Mouse (Mus musculus): ENCODE data around the gene Sox12.

Sox12 gene

GRCm38 (mm10) chr2:152409781-152410180, 11.9 kb upstream of the Sox12 start:
- DNase-seq (ENCODE audit: extremely low read depth, insufficient read length, low spot score) = no peak

GRCm38 (mm10) chr2:152406126-152406525, 8.3 kb upstream of the Sox12 start:
- DNase-seq (ENCODE audit: extremely low read depth, insufficient read length, low spot score) = peak; percentile 91

- DNase-seq (ENCODE audit: extremely low read depth, insufficient read length, low spot score) = no peak
Measured at GRCm38 (mm10) chr2:152399122-152399542, 1.3 kb upstream of the Sox12 start.

GRCm38 (mm10) chr2:152398691-152399090, 828 bp upstream of the Sox12 start:
- DNase-seq (ENCODE audit: extremely low read depth, insufficient read length, low spot score) = peak; percentile 95

GRCm38 (mm10) chr2:152397004-152397589, 766 bp downstream of the Sox12 start:
- DNase-seq (ENCODE audit: extremely low read depth, insufficient read length, low spot score) = peak; percentile 91

GRCm38 (mm10) chr2:152396110-152397003, 1.5 kb downstream of the Sox12 start:
- DNase-seq (ENCODE audit: extremely low read depth, insufficient read length, low spot score) = peak; percentile 90

- no peak for DNase-seq (ENCODE audit: extremely low read depth, insufficient read length, low spot score)
Measured at GRCm38 (mm10) chr2:152395271-152395920, 2.5 kb downstream of the Sox12 start.

- no peak for DNase-seq (ENCODE audit: extremely low read depth, insufficient read length, low spot score)
Measured at GRCm38 (mm10) chr2:152393225-152394017, 4.4 kb downstream of the Sox12 start.

GRCm38 (mm10) chr2:152392786-152393185, 5.1 kb downstream of the Sox12 start:
- no peak for DNase-seq (ENCODE audit: extremely low read depth, insufficient read length, low spot score)

GRCm38 (mm10) chr2:152384191-152384590, 13.7 kb downstream of the Sox12 start:
- no peak for DNase-seq (ENCODE audit: extremely low read depth, insufficient read length, low spot score)

GRCm38 (mm10) chr2:152376345-152376741, 21.5 kb downstream of the Sox12 start, which contains the start of gene Nrsn2:
TSS of gene Nrsn2 (minus strand) at chr2:152376638.
- no peak for DNase-seq (ENCODE audit: extremely low read depth, insufficient read length, low spot score)

GRCm38 (mm10) chr2:152375652-152376344, 22.1 kb downstream of the Sox12 start:
- DNase-seq (ENCODE audit: extremely low read depth, insufficient read length, low spot score) = no peak

- DNase-seq (ENCODE audit: extremely low read depth, insufficient read length, low spot score) = no peak
Measured at GRCm38 (mm10) chr2:152373547-152373946, 24.3 kb downstream of the Sox12 start.

- DNase-seq (ENCODE audit: extremely low read depth, insufficient read length, low spot score) = no peak
Measured at GRCm38 (mm10) chr2:152372661-152373060, 25.2 kb downstream of the Sox12 start.

- DNase-seq (ENCODE audit: extremely low read depth, insufficient read length, low spot score) = no peak
Measured at GRCm38 (mm10) chr2:152372104-152372503, 25.8 kb downstream of the Sox12 start.

GRCm38 (mm10) chr2:152368532-152369140, 29.2 kb downstream of the Sox12 start:
- DNase-seq (ENCODE audit: extremely low read depth, insufficient read length, low spot score) = peak; percentile 41

GRCm38 (mm10) chr2:152367917-152368316, 29.9 kb downstream of the Sox12 start:
- no peak for DNase-seq (ENCODE audit: extremely low read depth, insufficient read length, low spot score)

GRCm38 (mm10) chr2:152363245-152364147, 34.4 kb downstream of the Sox12 start:
- DNase-seq (ENCODE audit: extremely low read depth, insufficient read length, low spot score) = peak; percentile 70

GRCm38 (mm10) chr2:152361193-152361592, 36.7 kb downstream of the Sox12 start:
- DNase-seq (ENCODE audit: extremely low read depth, insufficient read length, low spot score) = no peak

All from 3134 (cell line).